Mouse (Mus musculus): ENCODE data around the gene Dppa1.

Dppa1 gene

DNA sequence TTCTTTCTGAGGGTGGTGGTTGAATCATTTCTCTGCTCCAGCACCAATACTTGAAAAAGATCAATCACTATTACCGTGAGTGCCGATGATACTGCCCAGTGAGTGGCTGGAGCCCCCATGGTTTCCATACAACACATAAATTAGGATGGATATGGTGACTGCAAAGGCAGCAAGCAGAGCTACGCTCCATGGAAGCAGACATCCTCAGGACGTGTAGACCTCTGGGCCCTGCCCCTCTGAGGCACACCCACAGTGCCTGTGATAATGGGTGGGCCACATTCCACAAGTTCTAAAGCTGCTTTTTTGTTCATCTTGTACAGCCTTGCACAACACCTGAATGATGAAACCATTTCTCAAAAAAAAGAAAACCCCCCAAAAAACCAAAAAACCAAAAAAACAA, 68.0 kb downstream of the Dppa1 start:
- DNase-seq (ENCODE audit: low read depth in 2 of 2, low spot score in 2 of 2): no peak

Measured in CD8-positive naive resting alpha-beta T cell, adult 2 months (primary cell).